Mouse (Mus musculus) neural tube, postnatal 0 days (tissue): ENCODE results near the gene Capn2. TPM values are rescaled to one million over a fixed set of nuclear protein-coding genes. Genes with fewer than 3 reads are reported as not detected.

Experiments used
- polyA plus RNA-seq: library from polyadenylated mRNA; unstranded; fragments of >200 nt; fragmentation: Nextera tagmentation; extraction: Ambion mirVana; gene quantifications from 2 replicates; pipeline ENCODE4 v1.2.1, GENCODE M21; 2015

Capn2 gene
- 81.0 and 82.6 TPM in 2 replicates for polyA plus RNA-seq

GRCm38 (mm10) chr1:182516758-182517676 is at the start of gene Capn2:
Capn2 (minus strand) TSS chr1:182517608.

GRCm38 (mm10) chr1:182564408-182565120 is 47.2 kb upstream of the Capn2 start, which contains the start of gene Capn8:
Capn8 (plus strand) TSS chr1:182565007.

Other genes starting within 250 kb of the Capn2 start
- gene Degs1, start 234.8 kb downstream of the Capn2 start, polyA plus RNA-seq = 126 and 143 TPM in 2 replicates
- gene Fbxo28, start 176.0 kb downstream of the Capn2 start, polyA plus RNA-seq = 18.6 and 20.3 TPM in 2 replicates
- 10.1 and 10.7 TPM in 2 replicates for gene Trp53bp2, start 108.4 kb downstream of the Capn2 start, polyA plus RNA-seq
- gene Capn8, start 47.4 kb upstream of the Capn2 start, polyA plus RNA-seq = not detected in 2 replicates
- gene Ccdc185, start 231.6 kb upstream of the Capn2 start, polyA plus RNA-seq = not detected in 2 replicates
- gene Susd4, start 246.3 kb upstream of the Capn2 start, polyA plus RNA-seq = 92.4 and 101 TPM in 2 replicates